Mouse (Mus musculus): ENCODE data around the gene Ap1m2. TPM values are rescaled to one million over a fixed set of nuclear protein-coding genes. Genes with fewer than 3 reads are reported as not detected.
A peak's percentile ranks its signal among the peaks of the same experiment; 100 is the strongest.
"Not testable (repeated sequence)": the region's sequence is repeated elsewhere in the genome, so short reads cannot be mapped to it uniquely, and the experiment has no call there.

Gene Ap1m2
- polyA plus RNA-seq, 1 experiment, result 2.4 TPM

- no peak for DNase-seq (ENCODE audit: low read depth)
- TF ChIP-seq CTCF (IDR thresholded peaks at IDR 0.05; ENCODE audit: borderline replicate concordance, extremely low read depth, insufficient read depth, insufficient read length), result no peak
- TF ChIP-seq POLR2A (IDR thresholded peaks at IDR 0.05; ENCODE audit: borderline replicate concordance, extremely low read depth, insufficient read depth, insufficient read length, poor library complexity, severe bottlenecking), result no peak
Observed at GRCm38 (mm10) chr9:21272391-21272790, 39.7 kb downstream of the Ap1m2 start.

GRCm38 (mm10) chr9:21269590-21269989, 42.5 kb downstream of the Ap1m2 start:
- not testable (repeated sequence) for DNase-seq (ENCODE audit: low read depth)

- TF ChIP-seq POLR2A (IDR thresholded peaks at IDR 0.05; ENCODE audit: borderline replicate concordance, extremely low read depth, insufficient read depth, insufficient read length, poor library complexity, severe bottlenecking) (no peak), CTCF (IDR thresholded peaks at IDR 0.05; ENCODE audit: borderline replicate concordance, extremely low read depth, insufficient read depth, insufficient read length) (no peak)
Observed at GRCm38 (mm10) chr9:21268305-21268704, 43.8 kb downstream of the Ap1m2 start.

GRCm38 (mm10) chr9:21266889-21267288, 45.2 kb downstream of the Ap1m2 start:
- DNase-seq (ENCODE audit: low read depth), result no peak
- TF ChIP-seq CTCF (IDR thresholded peaks at IDR 0.05; ENCODE audit: borderline replicate concordance, extremely low read depth, insufficient read depth, insufficient read length) (no peak), POLR2A (IDR thresholded peaks at IDR 0.05; ENCODE audit: borderline replicate concordance, extremely low read depth, insufficient read depth, insufficient read length, poor library complexity, severe bottlenecking) (no peak)

More at GRCm38 (mm10) chr9:21268305-21268704, 43.8 kb downstream of the Ap1m2 start:
- DNase-seq (ENCODE audit: low read depth), result no peak

- no peak for DNase-seq (ENCODE audit: low read depth)
- TF ChIP-seq CTCF (IDR thresholded peaks at IDR 0.05; ENCODE audit: borderline replicate concordance, extremely low read depth, insufficient read depth, insufficient read length) (no peak), POLR2A (IDR thresholded peaks at IDR 0.05; ENCODE audit: borderline replicate concordance, extremely low read depth, insufficient read depth, insufficient read length, poor library complexity, severe bottlenecking) (no peak)
Observed at GRCm38 (mm10) chr9:21265611-21266010, 46.5 kb downstream of the Ap1m2 start.

- DNase-seq (ENCODE audit: low read depth), result peak; percentile 99
- TF ChIP-seq CTCF (IDR thresholded peaks at IDR 0.05; ENCODE audit: borderline replicate concordance, extremely low read depth, insufficient read depth, insufficient read length), result no peak
- peak; percentile 91; the same call in 1 of the 2 replicates for TF ChIP-seq POLR2A (IDR thresholded peaks at IDR 0.05; ENCODE audit: borderline replicate concordance, extremely low read depth, insufficient read depth, insufficient read length, poor library complexity, severe bottlenecking)
Observed at GRCm38 (mm10) chr9:21265000-21265561, 47.1 kb downstream of the Ap1m2 start, which contains the start of gene Atg4d. TSS of gene Atg4d (plus strand) at chr9:21265293.

- TF ChIP-seq POLR2A (IDR thresholded peaks at IDR 0.05; ENCODE audit: borderline replicate concordance, extremely low read depth, insufficient read depth, insufficient read length, poor library complexity, severe bottlenecking), result no peak
- TF ChIP-seq CTCF (IDR thresholded peaks at IDR 0.05; ENCODE audit: borderline replicate concordance, extremely low read depth, insufficient read depth, insufficient read length), result no peak
- no peak for DNase-seq (ENCODE audit: low read depth)
Observed at GRCm38 (mm10) chr9:21264272-21264999, 47.7 kb downstream of the Ap1m2 start.

- DNase-seq (ENCODE audit: low read depth), result no peak
- TF ChIP-seq POLR2A (IDR thresholded peaks at IDR 0.05; ENCODE audit: borderline replicate concordance, extremely low read depth, insufficient read depth, insufficient read length, poor library complexity, severe bottlenecking) (no peak), CTCF (IDR thresholded peaks at IDR 0.05; ENCODE audit: borderline replicate concordance, extremely low read depth, insufficient read depth, insufficient read length) (no peak)
Observed at GRCm38 (mm10) chr9:21261831-21262230, 50.3 kb downstream of the Ap1m2 start.

GRCm38 (mm10) chr9:21260491-21261040, 51.6 kb downstream of the Ap1m2 start:
- TF ChIP-seq POLR2A (IDR thresholded peaks at IDR 0.05; ENCODE audit: borderline replicate concordance, extremely low read depth, insufficient read depth, insufficient read length, poor library complexity, severe bottlenecking) (no peak), CTCF (IDR thresholded peaks at IDR 0.05; ENCODE audit: borderline replicate concordance, extremely low read depth, insufficient read depth, insufficient read length) (no peak)
- DNase-seq (ENCODE audit: low read depth), result no peak

GRCm38 (mm10) chr9:21256349-21256748, 55.8 kb downstream of the Ap1m2 start:
- DNase-seq (ENCODE audit: low read depth), result not testable (repeated sequence)

- TF ChIP-seq CTCF (IDR thresholded peaks at IDR 0.05; ENCODE audit: borderline replicate concordance, extremely low read depth, insufficient read depth, insufficient read length) (no peak), POLR2A (IDR thresholded peaks at IDR 0.05; ENCODE audit: borderline replicate concordance, extremely low read depth, insufficient read depth, insufficient read length, poor library complexity, severe bottlenecking) (no peak)
Observed at GRCm38 (mm10) chr9:21254690-21255089, 57.4 kb downstream of the Ap1m2 start.

GRCm38 (mm10) chr9:21251116-21251735, 60.9 kb downstream of the Ap1m2 start:
- TF ChIP-seq POLR2A (IDR thresholded peaks at IDR 0.05; ENCODE audit: borderline replicate concordance, extremely low read depth, insufficient read depth, insufficient read length, poor library complexity, severe bottlenecking), result no peak
- TF ChIP-seq CTCF (IDR thresholded peaks at IDR 0.05; ENCODE audit: borderline replicate concordance, extremely low read depth, insufficient read depth, insufficient read length), result no peak
- no peak for DNase-seq (ENCODE audit: low read depth)

More at GRCm38 (mm10) chr9:21254690-21255089, 57.4 kb downstream of the Ap1m2 start:
- no peak for DNase-seq (ENCODE audit: low read depth)

All from brain, embryonic 14.5 days (tissue).